Mouse (Mus musculus) erythroid progenitor cell, adult 5-6 weeks (primary cell): ENCODE measurements around the gene Eif5a. TPM values are rescaled to one million over a fixed set of nuclear protein-coding genes. Genes with fewer than 3 reads are reported as not detected.
"Not testable (repeated sequence)": the region's sequence is repeated elsewhere in the genome, so short reads cannot be mapped to it uniquely, and the experiment has no call there.

ENCODE experiments used
- ATAC-seq: replicated peaks from 2 replicates; pipeline ENCODE4 v1.8.0; 2016; ENCODE audit warnings: moderate number of reproducible peaks, mild to moderate bottlenecking, moderate TSS enrichment, inconsistent platforms; ENCODE audit not compliant: poor library complexity, low FRiP score, severe bottlenecking
- total RNA-seq, 2 experiments: library from RNA; stranded (forward) in 1 of 2; stranded (reverse) in 1 of 2; fragments of 150-400 nt in 1 of 2; fragments of 186-747, 209-891 nt in 1 of 2; gene quantifications; 2 replicates each; pipeline versions ENCODE4 v1.2.3 to v1.2.4; 2015 to 2017; ENCODE audit warnings: low replicate concordance in 2 of 2

Eif5a gene
- 394 and 471 TPM in 2 replicates for total RNA-seq (2015; ENCODE audit: low replicate concordance)
- total RNA-seq (2017; ENCODE audit: low replicate concordance) = 246 and 254 TPM in 2 replicates

DNA sequence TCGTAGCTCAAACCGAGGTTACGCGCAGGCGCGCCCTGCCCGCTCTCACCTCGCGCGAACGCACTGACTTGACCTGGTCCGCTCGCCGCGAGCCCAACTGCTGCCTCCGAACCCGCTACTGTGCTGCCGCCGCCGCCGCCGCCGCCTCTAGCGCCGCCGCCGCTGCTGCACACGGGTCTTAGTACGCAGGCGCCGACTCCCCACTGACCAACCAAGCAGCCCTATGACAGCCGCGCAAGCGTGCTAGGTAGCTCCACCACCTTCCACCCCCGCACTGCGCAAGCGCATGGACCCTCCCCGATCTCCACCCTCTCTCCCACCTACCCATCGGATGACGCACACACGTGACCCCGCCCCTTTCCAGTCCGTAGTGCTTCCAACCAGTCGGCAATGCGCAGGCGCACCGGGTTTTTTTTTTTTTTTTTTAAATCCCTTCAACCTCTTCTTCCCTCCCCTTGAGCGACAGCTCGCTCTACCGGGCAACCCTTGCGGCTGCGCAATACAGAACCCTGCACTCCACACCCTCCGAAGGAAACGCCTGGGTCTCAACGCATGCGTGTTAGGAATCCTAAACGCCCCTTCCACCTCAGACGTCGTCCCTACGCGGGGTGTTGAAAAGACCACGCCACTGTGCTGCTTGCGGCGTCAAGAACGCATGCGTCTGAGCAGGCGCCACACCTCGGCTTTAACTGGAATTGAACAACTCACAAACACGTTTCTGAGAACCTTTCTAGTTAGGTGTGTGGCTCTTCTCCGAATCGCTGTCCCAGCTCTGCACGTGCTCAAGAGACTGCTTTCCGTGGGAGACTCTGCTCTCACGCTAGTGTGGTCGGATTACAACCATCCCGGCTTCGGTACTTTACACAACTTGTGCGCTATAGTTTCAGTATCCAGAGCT, at the start of gene Eif5a:
Gene Eif5a, minus strand, starts transcription at position 845 of the 898 bp plus-strand sequence.
- peak; percentile 78 for ATAC-seq

DNA sequence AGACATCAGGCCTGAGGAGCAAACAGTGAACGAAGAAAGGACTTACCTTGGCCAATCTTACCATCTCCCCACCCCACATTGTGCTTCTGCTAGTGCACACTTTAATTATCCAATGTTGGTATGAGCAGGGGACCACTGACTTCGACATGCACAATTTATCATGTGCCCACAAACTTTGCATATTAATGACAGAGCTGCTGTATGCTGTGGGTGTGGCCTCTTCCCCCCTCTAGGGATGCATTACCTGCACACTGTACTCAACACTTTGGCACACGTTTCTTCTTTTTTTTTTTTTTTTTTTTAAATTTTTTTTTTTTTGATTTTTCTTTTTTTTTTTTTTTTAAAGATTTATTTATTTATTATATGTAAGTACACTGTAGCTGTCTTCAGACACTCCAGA, 49.0 kb upstream of the Eif5a start:
- ATAC-seq = no peak

DNA sequence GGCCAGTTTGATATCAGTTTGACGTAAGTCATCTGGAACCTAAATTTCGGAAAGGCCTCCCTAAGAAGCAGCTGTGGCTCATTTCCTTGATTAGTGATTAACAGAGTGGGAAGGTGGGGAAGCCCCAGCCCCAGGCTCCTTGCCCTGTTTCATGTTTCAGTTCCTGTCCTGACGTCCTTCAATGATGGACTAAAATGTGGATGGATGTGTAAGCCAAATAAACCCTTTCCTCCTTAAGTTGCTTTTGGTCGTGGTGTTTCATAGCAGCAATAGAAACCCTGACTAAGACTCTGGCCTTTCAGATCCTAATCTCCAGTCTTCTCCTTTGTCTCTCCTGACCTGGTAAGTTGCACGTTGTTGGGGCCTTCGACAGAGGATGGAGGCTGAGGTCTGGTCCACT, 48.5 kb upstream of the Eif5a start:
- no peak for ATAC-seq

DNA sequence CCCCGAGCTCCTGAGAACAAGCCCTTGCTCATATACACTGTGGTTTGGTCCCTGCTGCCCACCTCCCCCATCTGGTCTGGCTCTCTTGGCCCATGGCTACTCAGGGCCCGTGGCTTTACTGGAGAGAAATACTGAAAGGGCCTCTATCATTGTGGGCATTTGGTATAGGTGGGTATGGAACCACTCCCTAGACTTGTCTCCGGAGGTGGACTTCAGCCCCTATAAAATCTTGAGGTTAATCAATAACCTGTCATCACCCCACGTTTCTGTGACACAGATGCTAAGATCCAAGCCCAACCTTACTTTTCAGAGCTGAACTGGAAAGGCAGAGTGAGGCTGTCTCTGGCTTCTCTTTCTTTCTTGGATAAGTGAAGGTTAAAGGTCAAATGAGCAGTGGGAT, 47.0 kb upstream of the Eif5a start:
- no peak for ATAC-seq

DNA sequence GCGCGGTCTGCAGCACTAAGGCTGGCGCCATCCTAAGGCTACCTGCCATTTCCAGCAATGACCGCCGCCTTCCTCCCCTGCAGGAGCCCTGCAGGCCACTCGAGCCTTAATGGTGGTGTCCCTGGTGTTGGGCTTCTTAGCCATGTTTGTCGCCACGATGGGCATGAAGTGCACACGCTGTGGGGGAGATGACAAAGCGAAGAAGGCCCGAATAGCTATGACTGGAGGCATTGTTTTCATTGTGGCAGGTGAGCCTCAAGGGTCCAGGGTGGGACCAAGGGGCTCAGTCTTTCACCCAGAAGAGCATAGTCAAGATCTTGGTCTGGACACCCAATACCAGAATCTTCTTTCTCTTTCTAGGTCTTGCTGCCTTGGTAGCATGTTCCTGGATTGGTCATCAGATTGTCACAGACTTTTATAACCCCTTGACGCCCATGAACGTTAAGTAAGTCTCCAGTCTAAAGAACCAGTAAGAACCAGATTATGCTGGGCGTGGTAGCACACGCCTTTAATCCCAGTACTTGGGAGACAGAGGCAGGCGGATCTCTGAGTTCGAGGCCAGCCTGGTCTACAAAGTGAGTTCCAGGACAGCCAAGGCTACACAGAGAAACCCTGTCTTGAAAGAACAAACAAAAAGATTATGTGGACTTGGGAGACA, 45.2 kb upstream of the Eif5a start:
- ATAC-seq = no peak

DNA sequence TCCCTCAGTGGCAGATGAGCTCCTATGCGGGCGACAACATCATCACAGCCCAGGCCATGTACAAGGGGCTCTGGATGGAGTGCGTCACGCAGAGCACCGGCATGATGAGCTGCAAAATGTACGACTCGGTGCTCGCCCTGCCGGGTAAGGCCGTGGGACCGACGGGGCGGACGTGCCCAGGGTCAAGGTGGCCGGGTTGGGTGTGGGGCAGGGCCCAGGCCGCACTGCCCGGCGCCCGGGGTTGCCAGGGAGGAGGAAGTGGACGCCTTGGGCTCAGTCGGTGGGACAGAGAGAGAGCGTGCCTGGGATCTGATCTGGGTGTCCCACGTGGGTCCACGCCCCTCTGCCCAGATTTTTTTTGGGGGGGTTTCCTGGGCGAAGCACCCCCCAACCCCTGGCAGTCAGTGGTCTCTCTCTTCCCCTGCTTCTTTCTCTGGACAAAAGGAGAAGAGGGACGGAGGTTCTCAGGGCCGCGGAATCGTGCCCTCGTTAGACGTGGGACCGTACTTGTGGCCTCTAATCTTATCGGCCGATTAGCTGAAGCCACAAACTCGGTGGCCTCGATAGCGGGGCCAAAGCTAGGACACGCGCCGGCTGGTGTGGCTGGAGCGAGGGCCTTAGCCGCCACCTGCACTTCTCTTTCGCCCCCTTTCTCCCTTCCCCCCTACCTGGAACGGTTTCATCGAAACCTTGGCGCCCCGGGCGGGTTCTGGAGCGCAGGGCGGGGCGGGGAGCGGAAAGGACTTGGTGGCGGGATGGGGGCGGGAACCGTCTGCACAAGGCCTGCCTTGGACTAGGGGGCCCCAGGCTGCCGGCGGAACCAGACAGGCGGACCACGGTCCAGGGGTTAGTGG, 44.5 kb upstream of the Eif5a start:
- no peak for ATAC-seq

DNA sequence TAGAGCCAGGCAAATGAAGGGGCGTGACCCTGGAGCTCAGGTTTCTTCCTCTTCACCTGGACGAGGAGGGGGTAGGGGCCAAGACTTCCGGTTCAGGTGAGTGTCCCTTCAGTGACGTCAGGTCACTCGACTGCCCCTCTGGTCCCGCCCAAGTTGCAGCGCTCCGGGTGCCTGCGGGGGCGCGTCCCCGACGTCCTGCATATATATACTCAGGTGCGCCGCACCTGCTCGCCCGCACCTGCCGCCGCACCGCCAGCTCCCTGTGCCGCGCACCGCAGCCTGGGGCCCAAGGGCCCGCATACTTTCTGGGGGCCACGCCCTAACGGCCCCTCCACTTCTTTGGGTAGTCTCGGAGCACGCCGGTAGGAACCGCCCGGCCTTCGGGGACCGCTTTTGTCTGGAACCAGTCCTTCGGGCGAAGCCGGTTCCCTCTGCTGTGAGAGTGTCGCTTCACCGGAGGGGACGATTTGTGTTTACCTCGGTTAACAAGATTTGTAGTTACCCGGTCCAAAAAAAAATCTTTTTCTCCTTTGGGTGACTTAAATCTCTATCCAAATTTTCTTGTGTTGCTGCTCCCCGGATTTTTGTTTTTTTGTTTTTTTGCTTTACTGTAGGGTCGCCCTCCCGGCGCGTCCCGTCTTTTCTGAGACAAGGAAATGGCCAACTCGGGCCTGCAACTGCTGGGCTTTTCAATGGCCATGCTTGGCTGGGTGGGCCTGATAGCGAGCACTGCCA, 43.7 kb upstream of the Eif5a start:
- ATAC-seq = no peak

DNA sequence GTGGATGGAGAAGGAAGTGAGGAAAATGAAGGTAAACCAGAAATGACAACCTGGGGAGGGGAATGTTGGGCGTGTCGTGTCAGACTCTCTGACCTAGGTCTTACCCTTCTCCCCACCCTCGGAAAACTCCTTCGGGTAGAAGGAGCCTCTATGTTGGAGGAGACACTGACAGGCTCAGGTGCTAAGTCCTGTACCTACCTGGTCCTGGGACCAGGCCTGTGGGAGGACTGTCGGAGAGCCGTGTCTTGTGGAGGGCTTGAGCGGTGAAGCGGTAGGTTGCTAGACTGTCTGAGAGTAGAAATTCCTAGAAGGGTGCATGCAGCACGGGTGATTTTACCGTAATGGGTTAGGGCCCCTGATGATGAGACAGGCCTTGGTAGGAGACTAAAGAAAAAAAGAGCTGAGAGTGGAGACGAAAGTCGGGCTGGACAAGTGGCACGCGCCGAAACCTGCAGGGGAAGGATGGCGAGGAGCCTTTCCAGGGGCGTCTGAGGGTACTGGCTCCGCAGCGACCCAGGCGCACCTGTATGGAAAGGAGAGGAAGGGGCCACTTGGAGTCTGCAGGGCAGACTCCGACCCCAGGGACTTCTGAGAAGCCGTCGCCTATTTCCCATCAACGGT, 43.0 kb upstream of the Eif5a start, which contains the start of gene Cldn7:
Gene Cldn7, plus strand, starts transcription at position 130 of the 621 bp plus-strand sequence.
- no peak for ATAC-seq

DNA sequence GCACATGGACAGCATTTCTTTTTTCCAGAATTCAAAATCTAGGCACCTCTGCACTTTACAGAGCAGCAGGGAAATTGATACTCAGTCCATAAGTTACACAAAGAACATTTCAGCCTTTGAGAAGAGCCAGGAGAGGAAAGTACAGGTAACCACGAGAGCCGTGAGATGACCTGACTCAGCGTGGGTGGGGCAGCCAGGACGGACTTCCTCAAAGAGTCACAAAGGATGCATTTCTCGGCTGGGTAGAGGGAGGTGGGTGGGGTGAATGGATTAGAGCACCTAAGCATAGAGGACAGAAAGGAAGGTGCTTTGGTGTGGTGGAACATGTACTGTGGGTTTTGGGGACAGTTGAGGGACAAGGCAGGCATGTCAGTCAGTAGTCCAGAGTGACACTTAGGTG, 40.1 kb upstream of the Eif5a start:
- ATAC-seq = no peak

DNA sequence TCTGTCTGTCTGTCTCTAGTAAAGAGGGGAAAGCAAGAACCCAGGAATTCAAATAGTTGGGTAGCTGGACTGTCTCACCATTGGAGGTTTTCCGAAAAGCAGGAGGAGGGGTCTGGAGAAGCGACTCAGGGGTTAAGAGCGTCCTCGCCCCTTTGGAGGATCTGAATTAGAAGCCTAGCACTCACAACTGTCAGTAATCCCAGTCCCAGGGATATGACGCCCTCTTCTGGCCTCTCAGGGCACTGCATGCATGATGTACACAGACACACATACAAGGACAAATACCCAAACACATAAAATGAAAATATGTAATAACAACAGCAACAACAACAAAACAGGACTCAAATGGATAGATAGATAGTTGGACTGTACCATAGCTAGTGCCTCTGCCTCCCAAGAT, 38.9 kb upstream of the Eif5a start:
- no peak for ATAC-seq

DNA sequence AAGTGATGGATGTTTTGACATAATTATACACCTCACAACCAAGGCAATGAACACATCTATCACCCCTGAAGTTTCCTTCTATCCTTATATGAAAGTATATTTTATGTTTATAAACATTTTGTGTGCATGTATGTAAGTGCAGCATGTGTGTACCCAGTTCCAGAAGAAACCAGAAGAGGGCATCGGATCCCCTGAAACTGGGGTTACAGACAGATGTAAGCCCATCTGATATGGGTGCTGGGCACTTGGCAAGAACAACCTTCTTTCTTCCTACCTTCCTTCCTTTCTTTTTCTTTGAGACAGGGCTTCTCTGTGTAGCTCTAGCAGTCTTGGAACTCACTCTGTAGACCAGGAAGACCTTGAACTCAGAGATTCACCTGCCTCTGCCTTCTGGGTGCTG, 34.5 kb upstream of the Eif5a start:
- no peak for ATAC-seq

DNA sequence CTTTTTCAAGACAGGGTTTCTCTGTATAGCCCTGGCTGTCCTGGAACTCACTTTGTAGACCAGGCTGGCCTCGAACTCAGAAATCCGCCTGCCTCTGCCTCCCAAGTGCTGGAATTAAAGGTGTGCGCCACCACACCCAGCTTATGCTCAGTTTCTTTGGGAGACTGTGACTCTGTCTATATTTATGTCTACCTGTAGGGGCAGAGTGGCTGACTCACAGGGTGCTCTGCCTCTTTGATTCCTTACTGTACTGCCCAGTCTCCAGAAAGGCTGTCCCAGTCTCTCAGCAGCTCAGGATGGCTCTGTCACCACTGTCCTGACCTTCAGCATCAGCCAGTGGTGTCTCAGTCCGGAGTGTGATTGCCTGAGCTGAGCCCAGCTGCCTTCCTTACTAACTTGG, 33.9 kb upstream of the Eif5a start:
- not testable (repeated sequence) for ATAC-seq

DNA sequence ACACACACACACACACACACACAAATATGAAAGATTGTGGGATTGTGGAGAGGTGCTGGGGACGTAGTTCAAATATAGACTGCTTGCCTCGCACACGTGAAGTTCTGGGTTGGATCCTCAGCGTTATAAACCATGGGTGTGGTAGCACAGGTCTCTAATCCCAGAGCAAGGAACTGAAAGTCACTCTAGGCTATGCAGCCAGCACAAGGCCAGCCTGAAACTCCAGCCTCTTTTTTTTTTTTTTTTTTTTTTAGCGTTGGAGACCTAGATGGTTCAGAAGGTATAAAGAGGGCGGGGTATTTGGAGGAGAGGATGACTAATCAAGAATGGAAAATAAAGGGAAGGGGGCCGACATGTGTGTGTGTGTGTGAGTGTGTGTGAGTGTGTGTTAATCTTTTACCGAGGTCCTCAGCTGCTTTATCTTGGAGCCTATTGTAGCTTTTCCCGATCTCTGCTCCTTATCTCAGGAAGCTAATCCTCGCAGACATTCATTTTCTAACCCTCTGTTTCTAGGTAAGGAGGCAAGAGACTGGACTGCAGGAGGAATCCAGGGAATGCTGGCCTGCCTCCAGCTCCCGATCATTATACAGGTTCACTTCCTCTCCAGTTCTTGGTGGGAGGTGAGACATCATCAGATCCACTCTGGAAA, 31.6 kb upstream of the Eif5a start:
- ATAC-seq = no peak

DNA sequence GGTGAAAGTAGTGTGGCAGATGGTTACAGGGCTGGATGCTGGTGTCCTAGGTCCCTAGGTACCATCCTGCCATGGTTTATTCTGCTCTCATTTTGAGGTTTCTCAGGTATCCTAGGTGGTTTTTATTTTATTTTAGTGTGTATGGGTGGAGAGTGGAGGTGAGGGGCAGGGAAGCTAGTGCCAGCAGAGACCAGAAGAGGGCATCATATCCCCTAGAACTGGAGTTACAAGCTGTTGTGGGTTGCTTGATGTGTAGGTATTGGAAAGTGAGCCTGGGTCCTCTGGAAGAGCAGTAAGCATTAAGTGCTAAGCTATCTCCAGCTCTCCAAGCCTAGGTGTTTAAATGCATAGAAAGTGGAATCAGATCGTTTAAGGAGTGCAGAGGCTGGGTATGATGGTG, 30.5 kb upstream of the Eif5a start:
- ATAC-seq = no peak

DNA sequence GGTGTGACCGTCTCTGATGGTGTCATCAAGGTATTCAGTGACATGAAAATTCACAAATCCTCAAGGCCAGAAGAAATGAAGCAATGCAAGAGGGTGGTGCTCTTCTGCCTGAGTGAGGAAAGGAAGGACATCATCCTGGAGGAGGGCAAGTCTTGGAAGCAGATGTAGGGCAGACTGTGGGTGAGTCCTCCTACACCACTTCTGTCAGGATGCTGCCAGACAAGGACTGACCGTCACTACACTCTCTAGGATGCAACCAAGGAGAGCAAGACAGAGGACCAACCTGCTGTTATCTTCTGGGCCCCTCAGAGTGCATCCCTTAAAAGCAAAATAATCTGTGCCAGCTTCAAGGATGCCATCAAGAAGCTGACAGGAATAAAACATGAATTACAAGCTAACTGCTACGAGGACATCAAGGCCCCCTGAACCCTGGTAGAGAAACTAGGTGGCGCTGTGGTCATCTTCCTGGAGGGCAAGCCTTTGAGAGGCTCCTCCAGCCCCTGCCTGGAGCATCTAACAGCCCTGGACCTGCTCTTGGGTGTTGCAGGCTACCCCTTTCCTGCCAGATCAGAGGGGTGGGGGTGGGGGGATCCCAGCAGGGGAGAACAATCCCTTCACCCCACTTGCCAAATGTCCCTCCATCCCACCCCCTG, 29.2 kb upstream of the Eif5a start:
- ATAC-seq = no peak

DNA sequence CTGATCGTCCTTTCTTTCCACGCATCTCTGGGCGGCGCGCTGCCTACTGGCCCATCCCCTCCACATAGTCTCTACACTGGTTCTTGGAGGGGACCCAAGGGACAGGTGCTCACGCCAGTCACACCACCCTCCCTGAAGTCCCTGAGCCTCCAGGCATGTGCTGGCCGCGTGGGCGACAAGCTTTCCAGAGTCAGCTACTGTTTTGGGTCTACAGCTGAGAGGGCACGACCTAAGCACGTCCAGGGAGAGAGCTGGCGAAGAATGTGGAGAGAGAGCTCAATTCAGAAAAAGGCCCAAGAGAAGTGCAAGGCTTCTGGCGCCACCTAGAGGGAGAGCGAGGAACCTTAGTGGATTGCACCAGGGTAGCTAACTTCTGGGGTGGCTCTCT, 27.0 kb upstream of the Eif5a start:
- peak; percentile 61 for ATAC-seq

DNA sequence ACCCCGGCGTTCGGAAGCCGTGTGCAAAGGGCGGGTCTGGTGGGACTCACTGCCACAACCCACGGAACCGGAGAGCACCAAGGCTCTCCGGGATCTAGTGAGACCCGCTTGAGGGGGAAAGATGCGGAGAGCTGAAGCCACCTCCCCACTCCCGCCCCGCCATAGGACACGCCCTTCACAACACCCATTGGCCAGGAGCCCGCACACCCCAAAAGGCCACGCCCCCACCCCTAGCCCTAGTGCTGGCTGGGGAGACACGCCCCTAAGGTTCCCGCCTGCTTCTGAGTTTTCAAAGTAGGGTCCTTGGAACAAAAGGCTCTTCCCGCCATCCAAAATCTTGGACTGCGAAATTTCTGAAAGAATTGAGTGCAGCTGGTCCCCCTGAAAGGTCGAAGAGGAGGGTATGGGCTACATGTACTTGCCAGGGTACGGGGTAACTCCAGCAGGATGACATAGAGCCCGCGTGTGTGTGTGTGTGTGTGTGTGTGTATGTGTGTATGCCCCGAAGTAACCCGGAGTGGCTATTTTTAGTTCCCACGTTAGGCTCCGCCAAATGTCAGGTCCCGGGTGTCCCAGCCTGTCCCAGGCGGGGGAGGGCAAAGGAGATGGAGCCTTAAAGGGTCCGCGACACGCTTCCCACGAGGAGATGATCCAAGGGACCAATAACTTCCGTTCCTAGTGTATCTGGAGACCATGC, 26.5 kb upstream of the Eif5a start, which contains the start of gene Slc2a4:
Gene Slc2a4, minus strand, starts transcription at position 123 of the 697 bp plus-strand sequence.
- peak; percentile 74 for ATAC-seq
